Mouse (Mus musculus) ES-E14 (cell line): Measurements from ENCODE around the gene Lpp. TPM values are rescaled to one million over a fixed set of nuclear protein-coding genes. Genes with fewer than 3 reads are reported as not detected.

Experiments
- DNase-seq: peaks from one replicate; pipeline ENCODE4 v3.0.0-alpha.2; 2013; ENCODE audit warnings: low read depth, low spot score
- H3K27ac ChIP-seq: 2 replicates; pipeline ENCODE4 v1.5.1; 2012; ENCODE audit warnings: low read depth, mild to moderate bottlenecking, low read length, moderate library complexity, mixed read lengths; ENCODE audit not compliant: poor library complexity, insufficient read depth, severe bottlenecking
- H3K36me3 ChIP-seq: 2 replicates; pipeline ENCODE4 v1.6.1; 2012; ENCODE audit warnings: mild to moderate bottlenecking, low read length, moderate library complexity, mixed read lengths; ENCODE audit not compliant: control insufficient read depth, poor library complexity, insufficient read depth, severe bottlenecking
- H3K4me1 ChIP-seq, 2 experiments: fragments of 150-350 bp in 1 of 2; sonication (generic) in 1 of 2; 2 replicates each; pipeline ENCODE4 v1.6.1; 2012; ENCODE audit warnings: low read length in 2 of 2, mild to moderate bottlenecking in 1 of 2, mixed read lengths in 1 of 2; ENCODE audit not compliant: control insufficient read depth in 2 of 2, insufficient read depth in 2 of 2, poor library complexity in 1 of 2
- H3K4me3 ChIP-seq, 2 experiments: fragments of 150-350 bp in 1 of 2; sonication (generic) in 1 of 2; 2 replicates each; pipeline ENCODE4 v1.5.1; 2012; ENCODE audit warnings: low read length in 2 of 2, low read depth in 1 of 2, mild to moderate bottlenecking in 1 of 2, mixed read lengths in 1 of 2; ENCODE audit not compliant: insufficient read depth in 1 of 2, poor library complexity in 1 of 2, severe bottlenecking in 1 of 2
- H3K9ac ChIP-seq: 2 replicates; pipeline ENCODE4 v1.6.1; 2012; ENCODE audit warnings: low read depth, mild to moderate bottlenecking, low read length, mixed read lengths; ENCODE audit not compliant: poor library complexity, insufficient read depth, severe bottlenecking
- H3K9me3 ChIP-seq: fragments of 150-350 bp; sonication (generic); 2 replicates; pipeline ENCODE4 v1.6.1; 2012; ENCODE audit warnings: low read depth, mild to moderate bottlenecking, low read length; ENCODE audit not compliant: control insufficient read depth, insufficient read depth
- CHD2 ChIP-seq: IDR thresholded peaks from 2 replicates; pipeline ENCODE4 v1.6.1; 2014; ENCODE audit warnings: mild to moderate bottlenecking, low read depth, low read length, inconsistent platforms
- HCFC1 ChIP-seq: IDR thresholded peaks from 2 replicates; pipeline ENCODE4 v1.6.1; 2012; ENCODE audit warnings: low read length, inconsistent platforms, borderline replicate concordance; ENCODE audit not compliant: insufficient read depth
- MAFK ChIP-seq: IDR thresholded peaks from 2 replicates; pipeline ENCODE4 v1.6.1; 2014; ENCODE audit warnings: mild to moderate bottlenecking, low read depth, low read length, inconsistent platforms; ENCODE audit not compliant: insufficient read depth
- ZC3H11A ChIP-seq: IDR thresholded peaks from 2 replicates; pipeline ENCODE4 v1.6.1; 2012; ENCODE audit warnings: low read depth, mild to moderate bottlenecking, inconsistent platforms, low read length, borderline replicate concordance
- ZNF384 ChIP-seq: IDR thresholded peaks from 2 replicates; pipeline ENCODE4 v1.6.1; 2012; ENCODE audit warnings: low read depth, low read length, inconsistent platforms
- in situ Hi-C, 2 experiments: fragments of 600-800 bp; cut with MboI; formaldehyde crosslinking; loops; one replicate each; pipeline ENCODE4 v1.15.1; 2025; ENCODE audit warnings: low sequenced_read_pairs in 2 of 2, inconsistent platforms in 1 of 2; ENCODE audit not compliant: unreplicated experiment in 2 of 2
- total RNA-seq: library from RNA; depleted of rRNA; stranded (reverse); fragments of 300-350 nt; gene quantifications from 2 replicates; pipeline ENCODE4 v1.2.3, GENCODE M21; 2012

The Lpp gene
- total RNA-seq, 1 experiment = 31.4 TPM

GRCm38 (mm10) chr16:24895160-24895559, 501.9 kb downstream of the Lpp start:
- H3K9ac ChIP-seq = no peak overlapping the region
- H3K36me3 ChIP-seq = no peaks in the 10 kb centered on the region
- H3K4me3 ChIP-seq = no peak overlapping the region
- DNase-seq = no peak
- no peak overlapping the region for H3K27ac ChIP-seq
- no peak for TF ChIP-seq ZNF384
- TF ChIP-seq ZC3H11A = no peak
- no peak for TF ChIP-seq CHD2
- TF ChIP-seq HCFC1 = no peak
- TF ChIP-seq MAFK = no peak
- H3K9me3 ChIP-seq = no peaks in the 10 kb centered on the region
- H3K4me1 ChIP-seq = no peaks in the 10 kb centered on the region
- in situ Hi-C loops = no loop called here

DNA sequence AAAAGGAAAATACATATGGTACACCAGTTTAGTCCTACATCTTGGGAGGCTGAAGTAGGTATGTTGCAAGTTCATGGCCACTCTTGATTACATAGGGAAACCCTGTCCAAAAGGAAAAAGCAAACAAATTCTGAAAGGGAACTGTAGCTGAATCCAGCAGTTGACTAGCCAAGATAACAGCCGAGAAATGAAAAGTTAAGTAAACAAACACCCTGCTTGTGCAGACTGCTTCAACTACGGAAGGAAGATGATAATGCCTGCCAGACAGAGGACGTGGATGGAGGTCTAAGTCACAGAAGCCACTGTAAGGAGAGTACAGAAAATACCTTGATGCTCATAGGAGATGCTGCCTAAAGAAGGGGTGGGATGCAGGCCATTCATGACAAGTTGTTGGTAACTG, 504.3 kb downstream of the Lpp start:
- Histone ChIP-seq H3K9me3 (no peaks in the 10 kb centered on the region), H3K27ac (no peak overlapping the region), H3K4me1 (no peaks in the 10 kb centered on the region), H3K4me3 (no peak overlapping the region), H3K36me3 (no peaks in the 10 kb centered on the region), H3K9ac (no peak overlapping the region)
- TF ChIP-seq CHD2 = no peak
- TF ChIP-seq MAFK = no peak
- no peak for TF ChIP-seq ZNF384
- TF ChIP-seq HCFC1 = no peak
- no peak for TF ChIP-seq ZC3H11A
- no peak for DNase-seq
- in situ Hi-C loops = no loop called here

DNA sequence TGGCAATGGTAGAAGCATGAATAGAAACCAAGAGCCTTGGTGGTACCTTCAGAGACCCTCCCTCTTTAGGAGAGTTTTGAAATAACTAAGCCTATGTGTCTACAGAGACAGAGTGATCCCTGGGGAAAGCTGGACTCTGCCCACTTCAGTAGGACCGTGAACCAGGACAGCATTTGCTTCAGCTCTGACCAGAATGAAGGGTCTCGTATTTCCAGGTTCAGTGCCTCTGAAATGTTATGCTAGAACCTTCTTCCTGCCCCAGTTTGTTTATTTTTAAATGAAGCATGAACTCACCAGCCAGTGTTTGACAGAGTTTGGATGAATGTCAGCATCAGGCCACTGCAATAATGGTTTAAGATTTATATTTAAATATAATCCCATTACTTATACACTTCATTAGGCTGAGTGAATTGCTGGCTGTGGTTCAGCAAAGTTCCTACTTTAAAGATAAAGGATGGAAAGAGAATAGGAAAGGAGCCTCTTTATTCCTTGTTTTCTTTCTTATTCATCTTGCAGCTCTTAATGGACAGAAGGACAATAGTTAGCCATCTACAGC, 507.0 kb downstream of the Lpp start:
- H3K4me1 ChIP-seq = no peaks in the 10 kb centered on the region
- in situ Hi-C loops = no loop called here

DNA sequence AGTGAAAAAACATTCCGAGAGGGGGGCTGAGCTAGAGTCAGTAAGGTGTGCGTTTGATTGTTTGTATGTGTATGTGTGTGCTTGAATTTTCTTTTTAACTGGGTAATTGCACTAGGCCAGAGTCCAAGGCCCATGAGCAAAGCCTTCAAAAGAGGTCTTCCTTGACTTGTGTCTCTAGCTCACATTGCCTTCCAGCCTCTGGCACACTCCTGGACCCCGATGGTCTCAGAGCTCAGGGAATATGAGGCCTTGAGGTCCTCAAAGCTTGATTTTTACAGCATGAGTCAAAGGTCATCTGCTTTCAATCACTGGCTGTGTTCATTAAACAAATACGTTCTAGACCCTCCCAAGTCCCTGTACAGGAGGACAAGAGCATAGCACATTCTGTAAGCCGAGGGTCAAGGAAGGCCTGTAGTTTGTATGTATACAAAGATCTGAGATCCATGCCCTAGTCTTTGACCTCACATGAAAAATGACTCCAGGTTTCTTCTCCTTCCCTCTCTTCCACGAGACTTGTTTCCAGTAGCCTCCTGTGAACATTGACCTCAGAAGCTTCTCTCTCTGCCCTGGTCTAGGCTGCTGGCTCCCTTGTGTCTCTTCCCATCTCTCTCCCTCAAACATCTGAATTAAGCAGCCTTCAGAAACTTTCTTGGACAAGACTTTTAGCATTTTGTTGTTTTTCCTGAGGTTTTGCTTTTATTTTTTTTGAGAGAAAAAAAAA, 508.0 kb downstream of the Lpp start:
- Histone ChIP-seq H3K9ac (no peak overlapping the region), H3K36me3 (no peaks in the 10 kb centered on the region), H3K4me3 (no peak overlapping the region), H3K27ac (no peak overlapping the region), H3K4me1 (no peaks in the 10 kb centered on the region), H3K9me3 (no peaks in the 10 kb centered on the region)
- no peak for TF ChIP-seq ZC3H11A
- no peak for TF ChIP-seq ZNF384
- no peak for TF ChIP-seq CHD2
- TF ChIP-seq HCFC1 = no peak
- TF ChIP-seq MAFK = no peak
- in situ Hi-C loops = no loop called here
- DNase-seq = no peak

More for the DNA sequence above, 507.0 kb downstream of the Lpp start:
- H3K36me3 ChIP-seq = no peaks in the 10 kb centered on the region
- no peak for TF ChIP-seq ZNF384
- TF ChIP-seq CHD2 = no peak
- TF ChIP-seq MAFK = no peak
- no peak for TF ChIP-seq ZC3H11A
- DNase-seq = no peak
- H3K9ac ChIP-seq = no peak overlapping the region
- H3K9me3 ChIP-seq = no peaks in the 10 kb centered on the region
- H3K4me3 ChIP-seq = no peak overlapping the region
- H3K27ac ChIP-seq = no peak overlapping the region

DNA sequence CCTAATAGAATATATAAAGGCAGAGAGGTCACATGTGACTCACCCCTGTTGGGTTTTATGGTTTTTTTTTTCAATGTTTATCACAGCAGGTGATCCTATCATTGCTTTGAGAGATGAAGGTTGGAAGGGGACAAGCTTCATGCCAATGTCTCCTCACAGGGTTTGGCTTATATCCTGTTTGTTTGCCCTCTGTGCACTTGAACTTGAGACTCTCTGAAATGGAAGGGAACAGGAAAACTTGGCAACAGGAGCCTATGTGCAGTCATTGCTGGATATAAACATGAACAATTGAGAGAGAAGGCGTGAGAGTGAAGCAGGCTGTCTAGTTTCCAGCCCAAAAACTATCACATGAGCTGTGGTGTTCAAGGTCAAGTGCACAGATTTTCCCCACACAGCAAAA, 508.8 kb downstream of the Lpp start:
- H3K4me1 ChIP-seq = no peaks in the 10 kb centered on the region
- H3K36me3 ChIP-seq = no peaks in the 10 kb centered on the region
- no peak overlapping the region for H3K4me3 ChIP-seq
- no peak for TF ChIP-seq MAFK
- no peak for TF ChIP-seq ZC3H11A
- TF ChIP-seq HCFC1 = no peak
- no peak for TF ChIP-seq CHD2
- TF ChIP-seq ZNF384 = no peak
- no peak overlapping the region for H3K27ac ChIP-seq
- no peak for DNase-seq
- no peak overlapping the region for H3K9ac ChIP-seq
- in situ Hi-C loops = no loop called here
- H3K9me3 ChIP-seq = no peaks in the 10 kb centered on the region
